Mouse (Mus musculus) spleen, embryonic (tissue): ENCODE measurements around the gene Gm10271.

Experiments used
- CTCF ChIA-PET: fragments of 350-600 bp; sonication (Branson Sonifier 250); formaldehyde crosslinking; loops from one replicate; lab custom pipeline; 2022; lab: Charles Lee

Gm10271 gene

DNA sequence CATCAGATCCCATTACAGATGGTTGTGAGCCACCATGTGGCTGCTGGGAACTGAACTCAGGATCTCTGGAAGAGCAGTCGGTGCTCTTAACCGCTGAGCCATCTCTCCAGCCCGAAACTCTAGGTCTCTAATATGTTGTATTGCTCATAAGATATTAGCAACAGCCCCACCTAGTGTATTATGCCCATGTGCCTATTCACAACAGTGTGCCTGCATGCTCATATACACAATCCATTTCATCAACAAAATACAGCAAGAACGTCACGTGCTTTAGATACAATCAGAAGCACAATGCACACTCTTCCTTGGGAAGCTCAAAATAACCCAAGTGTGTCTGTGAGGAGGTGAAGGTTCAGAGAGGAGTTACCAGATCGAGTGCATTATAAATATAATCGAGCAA, 38.6 kb downstream of the Gm10271 start:
- CTCF ChIA-PET = interaction anchor here (0.9 kb wide), 1 partner anchor 12 kb away, joined by 4 read pairs; no protein-coding TSS in a partner anchor

DNA sequence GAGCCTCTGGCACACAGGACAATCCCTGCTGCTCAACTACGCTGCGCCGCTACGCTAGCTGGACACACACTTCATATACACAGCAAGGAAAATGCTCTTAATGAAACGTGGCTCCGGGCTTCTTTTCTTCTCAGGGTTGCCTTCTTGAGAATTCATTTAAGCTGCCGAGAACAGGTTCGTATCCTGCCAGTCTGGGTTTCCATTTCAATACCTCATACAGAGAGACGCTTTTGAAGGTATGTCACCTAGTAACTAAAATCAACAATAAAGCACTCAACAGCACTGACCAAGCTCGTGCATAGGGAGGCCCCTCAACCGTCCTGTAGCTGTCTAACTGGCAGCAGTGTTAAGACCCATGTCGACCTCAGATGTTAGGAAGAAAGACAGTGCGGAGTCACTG, 40.0 kb downstream of the Gm10271 start:
- CTCF ChIA-PET = no interaction called here

DNA sequence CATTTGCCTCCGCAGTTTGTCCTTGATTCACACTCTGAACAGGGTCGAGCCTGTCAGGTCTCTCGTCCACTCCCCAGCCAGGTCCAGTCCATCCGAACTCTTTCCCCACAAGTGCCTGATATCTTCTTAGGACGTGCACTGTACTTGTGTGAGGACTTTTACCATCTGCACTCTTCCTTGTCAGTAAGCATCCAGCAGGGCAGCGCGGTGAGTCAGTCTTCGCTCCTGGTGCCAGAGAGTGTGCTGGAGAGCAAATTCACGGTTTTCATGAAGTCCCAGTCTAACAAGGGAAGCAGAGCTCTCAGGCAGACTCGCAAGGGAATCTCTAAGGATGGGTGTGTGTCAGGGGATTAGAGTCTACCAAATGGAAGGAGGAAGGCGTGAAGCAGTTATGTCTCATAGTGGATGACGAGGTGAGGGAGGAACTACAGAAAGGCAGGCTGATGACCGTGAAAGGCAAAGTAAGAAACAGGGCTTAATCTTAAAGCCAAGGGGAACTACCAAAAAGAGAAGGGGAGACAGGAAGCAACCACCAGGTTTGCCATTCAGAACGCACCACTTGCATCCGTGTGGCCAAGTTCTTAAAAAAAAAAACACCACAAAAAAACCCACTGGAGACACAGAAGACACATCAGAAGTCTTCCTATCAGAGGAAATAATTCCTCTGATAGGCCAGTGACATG, 40.8 kb downstream of the Gm10271 start:
- CTCF ChIA-PET = interaction anchor here (0.7 kb wide), 1 partner anchor 37 kb away, joined by 4 read pairs; no protein-coding TSS in a partner anchor

DNA sequence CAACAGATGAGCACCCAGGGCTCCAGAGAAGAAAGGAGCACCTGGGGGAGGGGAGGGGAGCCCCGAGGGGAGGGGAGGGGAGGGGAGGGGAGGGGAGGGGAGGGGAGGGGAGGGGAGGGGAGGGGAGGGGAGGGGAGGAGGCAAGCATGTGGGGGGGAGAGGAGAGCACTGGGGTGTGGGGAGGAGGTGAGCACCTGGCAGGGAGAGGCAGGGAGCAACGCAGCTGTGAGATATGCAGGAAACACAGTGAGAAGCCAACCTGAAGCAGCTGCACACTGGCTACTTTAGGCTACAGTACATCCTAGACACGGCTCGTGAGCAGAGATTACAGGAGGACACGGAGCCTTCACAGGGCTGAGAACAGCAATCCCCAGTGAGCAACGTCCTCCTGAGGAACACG, 41.5 kb downstream of the Gm10271 start:
- CTCF ChIA-PET = interaction anchor here (0.7 kb wide), 1 partner anchor 37 kb away, joined by 4 read pairs; no protein-coding TSS in a partner anchor

DNA sequence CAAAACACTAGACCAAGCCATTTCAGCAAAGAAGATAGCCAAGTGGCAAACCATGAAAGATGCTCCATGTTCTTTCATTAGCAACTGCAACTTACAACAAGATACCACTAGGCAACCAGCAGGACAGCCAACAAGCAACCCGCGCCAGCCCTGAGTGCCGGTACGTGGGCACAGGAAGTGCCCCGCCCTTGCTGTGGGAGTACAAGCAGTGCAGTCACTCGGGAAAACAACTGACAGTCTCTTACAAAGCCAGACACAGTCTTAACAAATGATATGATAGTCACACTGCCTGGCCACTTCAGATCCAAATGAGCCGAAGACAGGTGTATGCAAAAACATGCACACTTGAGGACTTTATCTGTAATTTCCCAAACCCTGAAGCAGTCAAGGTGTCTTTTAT, 41.9 kb downstream of the Gm10271 start:
- CTCF ChIA-PET = no interaction called here

DNA sequence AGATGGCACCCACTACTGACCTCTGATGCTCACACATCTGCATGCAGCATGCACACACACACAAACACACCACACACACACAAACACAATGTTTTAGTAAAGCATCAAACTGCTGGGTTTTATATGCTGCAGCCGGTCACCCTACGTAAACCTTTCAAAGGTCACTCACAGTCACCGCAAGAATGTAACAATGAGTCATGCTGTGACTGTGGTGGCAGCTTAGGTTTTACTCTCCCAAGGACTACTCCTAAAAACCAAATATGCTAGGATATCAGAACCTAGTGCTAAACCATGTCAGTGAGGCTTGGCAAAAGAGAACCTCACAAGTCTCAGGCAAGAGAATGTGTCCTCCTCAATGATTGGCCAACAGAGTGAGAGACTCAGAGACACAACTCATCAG, 43.6 kb downstream of the Gm10271 start:
- CTCF ChIA-PET = no interaction called here

DNA sequence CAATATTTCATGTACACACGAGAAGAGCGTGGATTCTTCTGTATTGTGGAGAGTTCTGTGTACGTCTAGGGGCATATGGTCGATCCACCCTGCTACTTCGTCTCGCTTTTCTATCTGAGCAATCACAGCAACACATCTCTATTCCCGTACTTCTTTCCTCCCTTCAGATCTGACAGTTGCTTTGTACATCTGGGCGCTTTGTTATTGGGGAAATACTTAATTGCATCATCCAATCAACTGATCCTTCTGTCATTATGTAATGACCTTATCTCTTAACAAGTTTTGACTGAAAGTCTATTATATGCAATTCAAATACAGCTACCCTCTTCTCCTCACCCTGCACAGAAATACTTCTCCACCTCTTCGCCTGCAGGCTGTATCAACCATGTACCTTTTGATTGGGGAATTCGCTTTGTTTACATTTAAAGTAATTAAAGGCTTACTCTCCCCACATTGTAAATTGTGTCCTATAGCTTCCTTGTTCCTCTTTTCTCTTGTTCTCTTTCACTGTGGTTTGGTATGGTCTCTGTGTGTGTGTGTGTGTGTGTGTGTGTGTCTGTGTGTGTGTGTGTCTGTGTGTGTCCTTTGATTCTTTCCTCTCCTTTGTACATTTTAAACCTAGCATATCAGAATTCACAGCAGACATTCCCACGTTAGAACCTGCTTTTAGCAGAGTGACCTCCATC, 45.8 kb downstream of the Gm10271 start:
- CTCF ChIA-PET = interaction anchor here (0.7 kb wide), 1 partner anchor 444 kb away, joined by 5 read pairs; no protein-coding TSS in a partner anchor

DNA sequence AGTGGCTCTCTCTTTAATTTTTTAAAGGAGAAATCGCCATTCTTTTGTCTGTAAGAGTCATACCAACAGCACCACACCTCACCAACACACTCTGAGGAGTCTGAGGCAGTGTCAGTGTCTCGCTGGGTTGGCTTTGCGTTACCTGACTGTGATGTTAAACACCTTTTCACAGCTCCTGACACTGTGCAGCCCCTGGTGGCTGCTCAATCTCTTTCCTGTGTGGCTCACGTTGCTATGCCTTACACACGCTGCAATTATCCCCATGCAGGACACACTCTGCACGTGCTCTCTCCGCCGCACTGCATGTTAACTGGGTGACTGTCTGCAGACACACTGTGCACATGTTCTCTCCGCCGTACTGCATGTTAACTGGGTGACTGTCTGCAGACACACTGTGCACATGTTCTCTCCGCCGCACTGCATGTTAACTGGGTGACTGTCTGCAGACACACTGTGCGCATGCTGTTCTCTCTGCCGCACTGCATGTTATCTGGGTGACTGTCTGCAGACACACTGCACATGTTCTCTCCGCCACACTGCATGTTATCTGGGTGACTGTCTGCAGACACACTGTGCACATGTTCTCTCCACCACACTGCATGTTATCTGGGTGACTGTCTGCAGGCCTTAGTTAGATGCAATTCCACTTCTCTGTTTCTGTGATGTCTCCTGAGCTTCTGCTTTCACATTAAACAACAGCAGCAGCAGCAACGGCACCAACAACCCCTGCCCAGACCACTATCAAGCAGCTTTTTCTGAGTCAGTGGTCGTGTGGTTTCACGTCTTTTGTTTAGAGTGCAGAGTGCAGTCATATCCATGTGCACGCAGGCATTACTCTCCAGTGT, 48.5 kb downstream of the Gm10271 start:
- CTCF ChIA-PET = no interaction called here

DNA sequence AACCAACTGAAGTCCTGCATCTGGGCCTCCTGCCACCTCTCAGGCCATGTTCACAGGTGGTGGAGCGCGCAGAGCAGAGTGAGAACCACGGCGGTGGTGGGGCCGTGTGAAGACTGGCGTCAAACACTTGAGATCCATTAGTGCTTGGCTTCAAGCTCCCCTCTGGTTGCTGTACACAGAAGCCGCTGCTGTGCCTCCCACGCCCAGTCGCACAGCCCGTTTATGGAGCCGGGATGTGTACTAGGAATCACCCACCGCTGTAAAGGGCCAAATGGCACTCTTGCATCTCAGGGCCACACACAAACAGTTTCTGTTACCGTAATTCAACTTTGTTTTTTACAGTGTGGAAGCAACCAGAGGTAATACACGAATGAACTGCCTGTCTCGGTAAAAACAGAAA, 50.2 kb downstream of the Gm10271 start:
- CTCF ChIA-PET = interaction anchor here (0.5 kb wide), 1 partner anchor 38 kb away, joined by 3 read pairs; no protein-coding TSS in a partner anchor

DNA sequence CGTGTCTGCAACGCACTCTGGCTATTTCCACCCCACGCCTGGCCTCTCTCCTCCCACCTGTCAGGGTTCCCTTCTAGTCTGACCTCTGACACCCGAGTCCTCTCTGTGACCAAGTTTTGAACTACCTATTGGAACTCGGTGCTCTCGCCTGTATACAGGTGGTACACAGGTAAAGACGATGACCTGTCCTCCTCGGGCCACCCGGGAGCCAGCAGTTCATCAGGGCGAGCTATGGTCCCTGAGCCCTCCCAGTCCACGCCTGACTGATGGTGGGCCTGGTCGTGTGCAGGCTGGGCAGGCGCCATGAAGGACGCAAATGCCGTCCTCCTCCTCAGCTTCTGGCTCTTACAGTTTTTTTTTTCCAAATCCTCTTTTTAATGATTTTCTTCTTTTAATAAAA, 51.0 kb downstream of the Gm10271 start:
- CTCF ChIA-PET = no interaction called here

DNA sequence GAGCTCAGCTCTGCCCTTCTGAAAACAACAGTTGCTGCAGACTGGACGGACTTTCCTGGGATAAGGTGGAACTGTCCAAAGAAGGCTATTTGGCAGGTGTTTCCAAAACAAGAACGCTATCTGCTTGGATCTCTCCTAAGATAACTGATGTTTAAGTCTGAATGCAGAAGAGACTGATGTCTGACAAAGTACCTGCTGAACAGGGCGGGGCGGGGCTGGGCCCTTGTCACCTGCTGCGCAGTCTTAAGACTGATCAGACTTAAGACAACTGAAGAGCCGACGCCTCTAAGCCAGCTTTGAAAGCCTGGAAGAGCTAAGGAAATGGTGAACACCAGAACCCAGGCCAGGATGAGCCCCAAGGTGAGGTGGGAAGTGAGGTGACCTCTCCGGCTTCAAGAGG, 51.8 kb downstream of the Gm10271 start:
- CTCF ChIA-PET = no interaction called here

DNA sequence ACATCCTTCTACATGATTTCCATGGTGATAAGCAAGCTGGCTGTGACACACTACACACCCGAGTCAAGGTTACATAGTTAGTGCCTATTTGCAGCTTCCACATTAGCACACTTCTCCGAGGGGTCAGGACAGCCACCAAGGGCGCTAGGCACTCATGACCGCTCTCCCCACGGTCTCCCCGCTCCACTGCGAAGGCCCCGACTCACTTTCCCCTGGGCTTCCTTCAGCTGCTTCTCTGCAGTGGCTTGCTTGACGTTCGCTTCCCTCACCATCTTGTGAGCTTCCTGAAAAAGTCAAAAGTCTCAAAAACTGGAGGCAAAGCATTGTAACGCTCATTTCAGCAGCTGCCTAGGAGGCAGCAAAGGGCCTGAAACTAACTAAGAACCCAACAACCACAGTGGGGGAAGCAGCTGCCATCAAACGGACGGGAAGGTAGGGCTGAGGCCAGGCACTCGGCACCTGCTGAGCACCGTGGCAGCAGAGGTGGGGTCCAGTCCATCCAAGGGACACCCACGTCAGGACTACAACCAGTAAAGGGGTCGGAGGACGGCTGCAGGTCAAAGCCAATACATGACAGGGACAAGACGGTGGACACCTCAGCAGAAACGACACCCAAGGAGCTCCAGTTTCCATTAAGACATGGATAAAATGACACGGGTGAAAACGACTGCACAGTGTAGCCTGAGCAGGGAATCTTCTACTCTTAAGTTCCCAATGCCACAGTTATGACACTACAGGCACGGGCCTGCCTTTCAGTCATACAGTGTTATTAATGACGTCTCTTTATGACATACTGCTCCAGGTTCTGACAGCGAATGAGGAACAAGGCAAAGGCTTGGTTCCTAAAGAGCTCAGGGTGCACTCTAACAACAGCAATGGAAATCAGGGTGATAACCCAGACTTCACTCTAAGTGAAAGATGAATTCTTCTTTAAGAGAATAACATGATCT, 52.8 kb downstream of the Gm10271 start:
- CTCF ChIA-PET = no interaction called here

DNA sequence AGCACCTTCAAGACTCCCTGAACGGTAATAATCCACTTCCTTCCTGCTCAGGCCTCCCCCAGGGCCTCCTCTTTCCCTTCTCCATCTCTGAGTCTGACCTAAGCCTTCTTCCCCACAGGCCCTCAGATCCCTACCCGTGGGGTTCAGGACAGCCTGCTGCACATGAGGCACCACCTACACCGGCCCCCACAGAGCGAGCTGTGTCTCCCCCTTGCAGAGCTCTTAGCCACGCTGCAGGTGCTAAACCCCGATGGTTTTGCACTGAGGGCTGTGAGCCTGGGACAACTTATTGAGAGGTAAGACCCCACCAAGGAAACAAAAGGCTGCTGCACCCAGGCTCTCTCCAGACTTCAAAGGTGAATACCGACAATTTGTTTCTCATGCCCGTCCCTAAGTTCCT, 55.8 kb downstream of the Gm10271 start:
- CTCF ChIA-PET = no interaction called here

DNA sequence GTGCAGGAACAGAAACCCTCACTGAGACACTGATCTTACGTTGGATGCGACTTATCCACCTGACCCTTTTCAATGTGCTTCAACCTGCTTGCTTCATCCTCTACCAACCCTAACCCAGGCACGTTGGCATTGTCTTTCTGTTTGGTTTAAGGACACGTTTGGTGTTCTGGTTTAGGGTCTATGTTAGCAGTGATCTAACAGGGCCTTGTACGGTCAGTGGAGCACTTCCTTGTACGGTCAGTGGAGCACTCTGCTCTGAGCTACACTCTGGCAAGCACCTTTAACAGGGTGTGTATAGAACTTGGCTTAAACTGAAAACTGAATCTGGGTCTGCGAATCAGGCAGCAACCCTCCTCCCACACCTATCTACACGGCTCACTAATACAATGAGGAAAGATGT, 57.1 kb downstream of the Gm10271 start:
- CTCF ChIA-PET = no interaction called here

DNA sequence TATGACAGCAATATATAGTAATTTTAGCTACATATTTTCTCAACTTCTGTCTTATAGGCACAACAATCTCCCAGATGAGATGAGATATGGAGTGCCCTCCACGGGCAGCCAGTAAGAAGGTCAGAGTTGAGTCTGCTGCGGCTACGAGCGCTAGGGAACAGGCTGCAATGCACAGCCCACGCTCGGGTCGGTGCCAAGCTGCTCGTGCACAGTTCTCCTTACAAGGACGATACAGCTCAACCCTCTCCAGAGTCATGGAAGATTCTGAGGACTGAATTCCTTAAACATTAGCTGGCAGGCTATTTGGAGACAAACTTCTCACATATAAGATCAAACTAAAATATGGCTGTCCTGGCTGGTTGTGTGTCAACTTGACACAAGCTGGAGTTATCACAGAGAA, 57.8 kb downstream of the Gm10271 start:
- CTCF ChIA-PET = no interaction called here

DNA sequence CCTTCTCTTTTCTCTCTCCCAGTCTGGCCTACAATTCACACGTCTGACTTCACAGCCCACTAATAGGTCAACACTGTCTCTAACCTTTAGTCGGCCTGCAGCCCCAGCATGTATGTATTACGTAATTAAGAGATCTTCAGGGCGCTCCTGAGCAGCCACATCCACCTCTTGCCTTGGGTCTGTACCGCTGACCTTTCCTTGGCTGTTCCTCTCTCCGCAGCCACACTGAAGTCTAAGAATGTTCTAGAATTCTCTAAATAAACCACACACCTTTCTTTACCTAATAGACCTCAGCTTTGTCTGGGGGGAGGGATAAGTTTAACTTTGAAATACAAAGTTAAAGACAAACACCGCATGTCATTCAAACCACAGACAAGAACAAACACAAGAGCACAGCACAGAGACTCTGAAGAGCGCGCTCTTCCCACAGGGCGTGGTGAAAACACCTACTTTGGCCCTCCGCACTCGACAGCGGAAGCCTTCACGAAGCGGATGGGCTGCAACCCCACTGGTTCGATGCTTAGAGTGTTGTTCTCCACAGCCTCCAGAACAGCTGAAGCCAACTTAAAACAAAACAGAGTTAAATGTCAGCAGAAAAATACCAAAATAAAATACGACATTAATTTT, 58.6 kb downstream of the Gm10271 start:
- CTCF ChIA-PET = interaction anchor here (0.5 kb wide), 1 partner anchor 151 kb away, joined by 5 read pairs; no protein-coding TSS in a partner anchor

DNA sequence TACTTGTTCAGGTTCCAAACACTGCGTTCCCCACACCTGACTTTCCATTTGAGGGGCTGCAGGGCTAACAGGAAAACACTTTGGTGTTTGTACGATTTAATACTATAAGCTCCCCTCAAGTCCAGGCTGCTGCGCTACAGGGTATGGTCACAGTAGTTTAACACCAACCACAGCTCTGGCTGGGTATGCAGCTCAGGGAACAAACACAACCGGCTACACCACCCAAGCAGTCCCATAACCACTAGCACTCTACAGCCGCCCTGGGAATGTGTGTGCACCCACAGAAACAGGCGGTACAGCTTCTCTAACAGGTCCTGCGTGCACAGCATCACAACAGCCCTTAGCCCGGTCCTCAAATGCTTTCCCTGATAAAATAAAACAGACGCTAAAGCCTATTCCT, 59.6 kb downstream of the Gm10271 start:
- CTCF ChIA-PET = no interaction called here

DNA sequence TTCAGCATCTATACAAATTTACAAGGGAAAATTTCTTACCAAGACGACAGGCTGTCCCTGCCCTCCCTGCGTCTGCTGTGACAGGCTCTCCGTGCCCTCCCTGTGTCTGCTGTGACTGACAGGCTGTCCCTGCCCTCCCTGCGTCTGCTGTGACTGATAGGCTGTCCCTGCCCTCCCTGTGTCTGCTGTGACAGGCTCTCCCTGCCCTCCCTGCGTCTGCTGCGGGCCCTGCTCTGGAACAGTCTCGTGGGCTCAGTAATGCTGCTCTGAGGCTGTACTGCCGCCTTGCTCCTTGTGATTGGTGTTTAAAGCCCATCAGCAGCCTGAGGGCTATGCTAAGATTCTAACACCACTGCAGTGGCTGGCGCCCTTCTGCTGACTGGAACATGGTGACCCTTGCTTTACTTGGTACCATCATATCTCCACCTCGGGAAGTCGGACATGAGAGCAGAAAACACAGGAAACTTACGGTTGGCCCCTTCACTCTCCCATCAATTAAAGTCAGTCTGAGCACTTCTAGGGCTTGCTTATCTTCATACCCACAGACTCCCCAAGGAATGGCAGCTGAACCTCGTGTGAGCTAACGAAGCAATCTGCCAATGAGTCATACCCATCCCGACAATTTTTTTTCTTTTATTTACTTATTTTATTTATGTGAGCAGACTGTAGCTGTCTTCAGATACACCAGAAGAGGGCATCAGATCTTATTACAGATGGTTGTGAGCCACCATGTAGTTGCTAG, 63.3 kb downstream of the Gm10271 start:
- CTCF ChIA-PET = no interaction called here
